Mouse (Mus musculus) adrenal gland, adult 8-10 months (tissue): ENCODE measurements around the gene Tex29. TPM values are rescaled to one million over a fixed set of nuclear protein-coding genes. Genes with fewer than 3 reads are reported as not detected.
"Not testable (repeated sequence)": the region's sequence is repeated elsewhere in the genome, so short reads cannot be mapped to it uniquely, and the experiment has no call there.

Experiments
- DNase-seq: peaks from one replicate; pipeline ENCODE4 v3.0.0; 2022
- total RNA-seq, 4 experiments: library from RNA; stranded (reverse); gene quantifications; 2 replicates each; pipeline ENCODE4 v1.2.4; 2022

Tex29 gene
- total RNA-seq, 4 experiments from 2014 or later = 2.1 TPM; not detected in 3

GRCm38 (mm10) chr8:11831939-11832338 is 8.3 kb upstream of the Tex29 start:
- no peak for DNase-seq

- no peak for DNase-seq
Observed at GRCm38 (mm10) chr8:11833157-11833556, 7.1 kb upstream of the Tex29 start.

GRCm38 (mm10) chr8:11834200-11834599 is 6.1 kb upstream of the Tex29 start:
- no peak for DNase-seq

- DNase-seq = no peak
Observed at GRCm38 (mm10) chr8:11834691-11835090, 5.6 kb upstream of the Tex29 start.

- DNase-seq = no peak
Observed at GRCm38 (mm10) chr8:11841571-11841970, 1.3 kb downstream of the Tex29 start.

- no peak for DNase-seq
Observed at GRCm38 (mm10) chr8:11842757-11843156, 2.5 kb downstream of the Tex29 start.

GRCm38 (mm10) chr8:11843677-11844315 is 3.5 kb downstream of the Tex29 start:
- DNase-seq = no peak

- DNase-seq = no peak
Observed at GRCm38 (mm10) chr8:11844316-11844685, 4.0 kb downstream of the Tex29 start.

- no peak for DNase-seq
Observed at GRCm38 (mm10) chr8:11846807-11847206, 6.5 kb downstream of the Tex29 start.

GRCm38 (mm10) chr8:11867832-11868231 is 27.6 kb downstream of the Tex29 start:
- no peak for DNase-seq

- not testable (repeated sequence) for DNase-seq
Observed at GRCm38 (mm10) chr8:11874227-11874626, 34.0 kb downstream of the Tex29 start.

- DNase-seq = no peak
Observed at GRCm38 (mm10) chr8:11884646-11885045, 44.4 kb downstream of the Tex29 start.

- no peak for DNase-seq
Observed at GRCm38 (mm10) chr8:11885881-11886699, 45.8 kb downstream of the Tex29 start.

- no peak for DNase-seq
Observed at GRCm38 (mm10) chr8:11886824-11887223, 46.5 kb downstream of the Tex29 start.

- no peak for DNase-seq
Observed at GRCm38 (mm10) chr8:11889156-11890018, 49.1 kb downstream of the Tex29 start.

- DNase-seq = no peak
Observed at GRCm38 (mm10) chr8:11892756-11893155, 52.5 kb downstream of the Tex29 start.

- DNase-seq = no peak
Observed at GRCm38 (mm10) chr8:11896022-11896662, 55.9 kb downstream of the Tex29 start.

- no peak for DNase-seq
Observed at GRCm38 (mm10) chr8:11896677-11897076, 56.4 kb downstream of the Tex29 start.

- DNase-seq = no peak
Observed at GRCm38 (mm10) chr8:11898814-11899213, 58.5 kb downstream of the Tex29 start.
